Mouse (Mus musculus) heart, postnatal 0 days (tissue): ENCODE data around the gene Kmt2e.
A peak's percentile ranks its signal among the peaks of the same experiment; 100 is the strongest.

ENCODE experiments used
- CTCF ChIP-seq: IDR thresholded peaks from 2 replicates; pipeline ENCODE4 v1.5.1; 2016; ENCODE audit warnings: antibody characterized with exemption, control low read depth, low read depth
- EP300 ChIP-seq: IDR thresholded peaks from 2 replicates; pipeline ENCODE4 v1.6.1; 2016; ENCODE audit warnings: antibody characterized with exemption, low read depth

GRCm38 (mm10) chr5:23490797-23491196, 56.6 kb downstream of the Kmt2e start:
- peak; percentile 36 for TF ChIP-seq CTCF
- TF ChIP-seq EP300: no peak
